8 mouse cellular contexts compared by ENCODE assay signal in genomic region chr4:135545080-135545511, GRCm38 (mm10). TPM values are rescaled to one million over a fixed set of nuclear protein-coding genes. Genes with fewer than 3 reads are reported as not detected.
DNase-seq lines count a peak whose midpoint lies in the region; ATAC-seq and TF ChIP-seq lines count a peak whose summit lies in the region.

No protein-coding gene starts in this region.

- WGBS in kidney, embryonic 14.5 days, result 9% methylated on average over 8 of the region's 8 CpGs
- 26% methylated on average over 8 of the region's 8 CpGs for WGBS in embryonic facial prominence, embryonic 10.5 days
- 17% methylated on average over 8 of the region's 8 CpGs for WGBS in hindbrain, embryonic 11.5 days
- WGBS in liver, embryonic 16.5 days (ENCODE audit: insufficient replicate concordance), result 5% methylated on average over 8 of the region's 8 CpGs
- WGBS in stomach, embryonic 14.5 days, result 7% methylated on average over 8 of the region's 8 CpGs
- 21% methylated on average over 8 of the region's 8 CpGs for WGBS in cerebellum, adult 2 months

- H3K27me3 ChIP-seq in kidney, embryonic 14.5 days (ENCODE audit: control insufficient read depth, insufficient read depth, low read length), result no peaks in the 10 kb centered on the region
- peaks cover 68% of the 10 kb centered on the region for H3K27me3 ChIP-seq in embryonic facial prominence, embryonic 10.5 days (replicated peaks; ENCODE audit: low read depth, poor library complexity, severe bottlenecking)
- no peaks in the 10 kb centered on the region for H3K27me3 ChIP-seq in hindbrain, embryonic 11.5 days (ENCODE audit: control insufficient read depth, insufficient read depth, low read length)
- H3K27me3 ChIP-seq in liver, embryonic 16.5 days (ENCODE audit: control insufficient read depth, insufficient read depth, low read depth, low read length), result no peaks in the 10 kb centered on the region
- H3K27me3 ChIP-seq in stomach, embryonic 14.5 days (ENCODE audit: control insufficient read depth, insufficient read depth, low read length), result no peaks in the 10 kb centered on the region
- H3K27me3 ChIP-seq in cerebellum, adult 2 months (ENCODE audit: control insufficient read depth, insufficient read depth, low read length), result no peaks in the 10 kb centered on the region

- H3K4me1 ChIP-seq in kidney, embryonic 14.5 days (ENCODE audit: control insufficient read depth, insufficient read depth, low read length), result peaks cover 46% of the 10 kb centered on the region
- H3K4me1 ChIP-seq in embryonic facial prominence, embryonic 10.5 days, result peaks cover 53% of the 10 kb centered on the region
- H3K4me1 ChIP-seq in hindbrain, embryonic 11.5 days (replicated peaks; ENCODE audit: control insufficient read depth, insufficient read depth, low read length), result 0 out of 2 replicates have a peak, but pooled peaks cover 2% of the 10 kb centered on the region
- H3K4me1 ChIP-seq in liver, embryonic 16.5 days (ENCODE audit: control insufficient read depth, low read depth, low read length), result no peaks in the 10 kb centered on the region
- H3K4me1 ChIP-seq in stomach, embryonic 14.5 days (ENCODE audit: control insufficient read depth, insufficient read depth, low read length), result peaks cover 45% of the 10 kb centered on the region
- H3K4me1 ChIP-seq in cerebellum, adult 2 months (ENCODE audit: control insufficient read depth, insufficient read depth, low read length), result no peaks in the 10 kb centered on the region; the same call in 1 of the 2 replicates

- no peak overlapping the region for H3K27ac ChIP-seq in kidney, embryonic 14.5 days (ENCODE audit: low read depth, low read length)
- no peak overlapping the region for H3K27ac ChIP-seq in embryonic facial prominence, embryonic 10.5 days (replicated peaks)
- H3K27ac ChIP-seq in hindbrain, embryonic 11.5 days (ENCODE audit: low read depth, low read length), result no peak overlapping the region
- no peak overlapping the region for H3K27ac ChIP-seq in liver, embryonic 16.5 days (ENCODE audit: low read length)
- peak overlapping the region; percentile 44; the same call in 1 of the 2 replicates for H3K27ac ChIP-seq in stomach, embryonic 14.5 days (ENCODE audit: low read length)
- no peak overlapping the region for H3K27ac ChIP-seq in cerebellum, adult 2 months (ENCODE audit: insufficient read depth, low read length)

- H3K9ac ChIP-seq in kidney, embryonic 14.5 days (ENCODE audit: low read depth, low read length), result peak overlapping the region; percentile 34; the same call in 1 of the 2 replicates
- H3K9ac ChIP-seq in hindbrain, embryonic 11.5 days (ENCODE audit: low read depth, low read length), result no peak overlapping the region
- H3K9ac ChIP-seq in liver, embryonic 16.5 days (ENCODE audit: low read depth, low read length), result no peak overlapping the region
- H3K9ac ChIP-seq in stomach, embryonic 14.5 days (replicated peaks; ENCODE audit: low read depth, low read length), result no peak overlapping the region

- no peaks in the 10 kb centered on the region for H3K9me3 ChIP-seq in kidney, embryonic 14.5 days (ENCODE audit: control insufficient read depth, low read length)
- H3K9me3 ChIP-seq in embryonic facial prominence, embryonic 10.5 days, result no peaks in the 10 kb centered on the region
- H3K9me3 ChIP-seq in hindbrain, embryonic 11.5 days (ENCODE audit: control insufficient read depth, low read length), result no peaks in the 10 kb centered on the region
- H3K9me3 ChIP-seq in liver, embryonic 16.5 days (replicated peaks; ENCODE audit: control insufficient read depth, low read length), result no peaks in the 10 kb centered on the region
- no peaks in the 10 kb centered on the region for H3K9me3 ChIP-seq in stomach, embryonic 14.5 days (ENCODE audit: control insufficient read depth, low read depth, low read length)

- no peaks in the 10 kb centered on the region for H3K36me3 ChIP-seq in kidney, embryonic 14.5 days (ENCODE audit: control insufficient read depth, insufficient read depth, low read length)
- no peaks in the 10 kb centered on the region for H3K36me3 ChIP-seq in embryonic facial prominence, embryonic 10.5 days (replicated peaks)
- H3K36me3 ChIP-seq in hindbrain, embryonic 11.5 days (ENCODE audit: control insufficient read depth, insufficient read depth, low read length), result no peaks in the 10 kb centered on the region
- no peaks in the 10 kb centered on the region for H3K36me3 ChIP-seq in liver, embryonic 16.5 days (ENCODE audit: control insufficient read depth, insufficient read depth)
- H3K36me3 ChIP-seq in stomach, embryonic 14.5 days (ENCODE audit: control insufficient read depth, insufficient read depth, low read length), result no peaks in the 10 kb centered on the region

- ATAC-seq in kidney, embryonic 14.5 days (ENCODE audit: low FRiP score, low TSS enrichment), result peak; percentile 13; the same call in 1 of the 2 replicates
- no peak for ATAC-seq in hindbrain, embryonic 11.5 days (ENCODE audit: low FRiP score)
- no peak for ATAC-seq in liver, embryonic 16.5 days (ENCODE audit: low read depth)
- no peak for ATAC-seq in stomach, embryonic 14.5 days (ENCODE audit: insufficient number of reproducible peaks, insufficient read depth, low FRiP score, low read depth)

- H3K4me2 ChIP-seq in kidney, embryonic 14.5 days (replicated peaks; ENCODE audit: low read depth, low read length), result peak overlapping the region; percentile 33
- 0 out of 2 replicates have a peak overlapping the region, but pooled peaks have one; percentile 8 for H3K4me2 ChIP-seq in hindbrain, embryonic 11.5 days (replicated peaks; ENCODE audit: low read depth, low read length)
- H3K4me2 ChIP-seq in liver, embryonic 16.5 days (ENCODE audit: low read depth, low read length), result peak overlapping the region; percentile 50
- H3K4me2 ChIP-seq in stomach, embryonic 14.5 days (replicated peaks; ENCODE audit: low read depth, low read length), result peak overlapping the region; percentile 44

- TF ChIP-seq CTCF in cerebellum, adult 2 months (IDR thresholded peaks at IDR 0.05; ENCODE audit: borderline replicate concordance, insufficient read depth, low read depth, low read length), result no peak

- H3K4me3 ChIP-seq in kidney, embryonic 14.5 days (ENCODE audit: low read length), result peak overlapping the region; percentile 24
- peak overlapping the region; percentile 26 for H3K4me3 ChIP-seq in embryonic facial prominence, embryonic 10.5 days
- no peak overlapping the region for H3K4me3 ChIP-seq in hindbrain, embryonic 11.5 days (ENCODE audit: low read depth, low read length)
- peak overlapping the region; percentile 28 for H3K4me3 ChIP-seq in liver, embryonic 16.5 days (ENCODE audit: low read depth, low read length)
- peak overlapping the region; percentile 18; the same call in 1 of the 2 replicates for H3K4me3 ChIP-seq in stomach, embryonic 14.5 days (ENCODE audit: low read depth, low read length)
- no peak overlapping the region for H3K4me3 ChIP-seq in cerebellum, adult 2 months (replicated peaks; ENCODE audit: insufficient read depth, low read depth, low read length)

- no peak for TF ChIP-seq POLR2A in cerebellum, adult 2 months (IDR thresholded peaks at IDR 0.05; ENCODE audit: borderline replicate concordance, insufficient read depth, low read length)

- no peak for DNase-seq in kidney, adult 9 months
- DNase-seq in embryonic facial prominence, embryonic 10.5 days (ENCODE audit: low spot score), result peak; percentile 27
- peak; percentile 39 for DNase-seq in hindbrain, embryonic 11.5 days (ENCODE audit: low spot score)
- DNase-seq in layer of hippocampus, postnatal 14 days (ENCODE audit: low spot score in 2 of 2), result no peak
- no peak for DNase-seq in cerebellum, adult 2 months

RNA-seq across cellular contexts. Expression of gene Grhl3, which starts 28.3 kb away (rescaled TPM):
- polyA plus RNA-seq in kidney, embryonic 14.5 days (2014; fragmentation: Nextera tagmentation; extraction: Ambion mirVana), result 1.4 and 2.3 TPM in 2 replicates
- polyA plus RNA-seq in embryonic facial prominence, embryonic 10.5 days (2016; fragmentation: Nextera tagmentation; extraction: Ambion mirVana), result 7.6 and 9.6 TPM in 2 replicates
- polyA plus RNA-seq in hindbrain, embryonic 11.5 days (2014; fragmentation: Nextera tagmentation; extraction: Ambion mirVana), result 3.7 and 4.4 TPM in 2 replicates
- polyA plus RNA-seq in liver, embryonic 16.5 days (2015; fragmentation: Nextera tagmentation; extraction: Ambion mirVana), result 0.37 and 0.61 TPM in 2 replicates
- polyA plus RNA-seq in stomach, embryonic 14.5 days (2014; fragmentation: Nextera tagmentation; extraction: Ambion mirVana), result 30.6 and 33.0 TPM in 2 replicates
- total RNA-seq in layer of hippocampus, postnatal 14 days (2021), result under 1 TPM; 0.41 to 0.43 TPM
- 0.25 and 0.29 TPM in 2 replicates for polyA plus RNA-seq in cerebellum, adult 2 months (2012; rRNA removed)

RNA-seq across cellular contexts. Expression of gene Nipal3, which starts 50.3 kb away (rescaled TPM):
- 2.7 and 3.8 TPM in 2 replicates for polyA plus RNA-seq in kidney, embryonic 14.5 days (2014; fragmentation: Nextera tagmentation; extraction: Ambion mirVana)
- polyA plus RNA-seq in embryonic facial prominence, embryonic 10.5 days (2016; fragmentation: Nextera tagmentation; extraction: Ambion mirVana), result 3.2 and 3.7 TPM in 2 replicates
- polyA plus RNA-seq in hindbrain, embryonic 11.5 days (2014; fragmentation: Nextera tagmentation; extraction: Ambion mirVana), result 2.7 and 5.8 TPM in 2 replicates
- 2.7 and 3.2 TPM in 2 replicates for polyA plus RNA-seq in liver, embryonic 16.5 days (2015; fragmentation: Nextera tagmentation; extraction: Ambion mirVana)
- polyA plus RNA-seq in stomach, embryonic 14.5 days (2014; fragmentation: Nextera tagmentation; extraction: Ambion mirVana), result 5.9 and 7.4 TPM in 2 replicates
- 10 to 100 TPM; 77.5 to 92.8 TPM for total RNA-seq in layer of hippocampus, postnatal 14 days (2021)
- polyA plus RNA-seq in cerebellum, adult 2 months (2012; rRNA removed), result 57.5 and 60.9 TPM in 2 replicates

RNA-seq across cellular contexts. Expression of gene Stpg1, which starts 50.5 kb away (rescaled TPM):
- polyA plus RNA-seq in kidney, embryonic 14.5 days (2014; fragmentation: Nextera tagmentation; extraction: Ambion mirVana), result 0.64 and 0.81 TPM in 2 replicates
- polyA plus RNA-seq in embryonic facial prominence, embryonic 10.5 days (2016; fragmentation: Nextera tagmentation; extraction: Ambion mirVana), result 0.18 and 0.37 TPM in 2 replicates
- polyA plus RNA-seq in hindbrain, embryonic 11.5 days (2014; fragmentation: Nextera tagmentation; extraction: Ambion mirVana), result 0.79 and 1.0 TPM in 2 replicates
- polyA plus RNA-seq in liver, embryonic 16.5 days (2015; fragmentation: Nextera tagmentation; extraction: Ambion mirVana), result not detected in 2 replicates
- polyA plus RNA-seq in stomach, embryonic 14.5 days (2014; fragmentation: Nextera tagmentation; extraction: Ambion mirVana), result 0.39 TPM in 1 of 2 replicates, not detected in the other
- 1 to 10 TPM; 1.7 to 1.8 TPM for total RNA-seq in layer of hippocampus, postnatal 14 days (2021)
- polyA plus RNA-seq in cerebellum, adult 2 months (2012; rRNA removed), result 0.72 and 0.76 TPM in 2 replicates

Comparison
In these comparisons a context has a peak if more than half of its experiments do, and no peak if none do; other contexts are left out.
1. H3K4me3 ChIP-seq: peak in kidney, embryonic 14.5 days (single experiment), embryonic facial prominence, embryonic 10.5 days (single experiment), liver, embryonic 16.5 days (single experiment) and stomach, embryonic 14.5 days (single experiment); none in hindbrain, embryonic 11.5 days (single experiment) and cerebellum, adult 2 months (single experiment).
2. DNase-seq: peak in embryonic facial prominence, embryonic 10.5 days (single experiment) and hindbrain, embryonic 11.5 days (single experiment); none in kidney, adult 9 months (single experiment), layer of hippocampus, postnatal 14 days (0 of 2) and cerebellum, adult 2 months (0 of 2).
3. Peak in every context shown above with its lines, with median percentiles within 50 percentile points of each other: H3K4me2 ChIP-seq.